Comparison of ENCODE assay signal across 8 mouse cellular contexts in the genomic region with DNA sequence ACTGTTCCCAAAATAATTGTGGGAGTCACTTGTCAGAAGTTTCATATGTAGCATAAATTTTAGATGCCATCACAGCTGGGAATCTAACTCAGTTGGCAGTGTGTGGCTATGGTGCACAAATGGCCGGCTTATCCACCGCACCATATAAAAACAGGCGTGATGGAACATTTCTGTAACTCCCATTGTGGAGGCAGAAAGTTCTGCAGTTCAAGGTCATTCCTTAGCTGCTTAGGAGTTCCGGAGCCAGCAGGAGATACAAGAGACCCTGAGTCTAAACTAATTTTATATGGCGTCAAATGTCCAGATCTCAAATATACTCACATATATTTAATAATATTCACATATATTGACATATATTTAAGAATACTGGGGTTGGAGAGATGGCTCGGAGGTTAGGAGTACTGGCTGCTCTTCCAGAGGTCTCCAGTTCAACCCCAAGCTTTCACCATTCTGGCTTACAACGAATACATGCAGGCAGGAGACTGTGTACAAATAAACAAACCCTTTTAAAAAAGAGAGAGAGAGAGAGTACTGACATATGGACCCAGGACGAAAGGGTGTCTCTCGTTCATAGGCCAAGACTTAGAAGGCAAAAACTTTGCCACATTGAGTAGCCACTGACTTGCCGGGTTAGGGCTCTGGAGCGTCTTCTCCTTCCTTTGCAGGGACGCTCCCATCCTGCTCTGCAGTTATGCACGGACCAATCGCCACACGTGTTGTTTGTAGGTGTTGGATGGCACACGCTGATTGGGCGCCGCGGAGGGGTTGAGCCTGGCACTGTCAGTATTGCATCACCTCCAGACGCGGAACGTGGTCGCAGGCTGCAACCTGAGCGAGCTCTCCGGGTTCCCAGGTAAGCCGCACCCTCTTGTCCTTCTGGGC. TPM values are rescaled to one million over a fixed set of nuclear protein-coding genes. Genes with fewer than 3 reads are reported as not detected.
DNase-seq lines count a peak whose midpoint lies in the region; ATAC-seq lines count a peak whose summit lies in the region.

Iars (plus strand) TSS at position 750 of the 882 bp plus-strand sequence.

- DNase-seq in adipocyte (ENCODE audit: low spot score): peak; percentile 97
- peak; percentile 100 for DNase-seq in embryo, embryonic 10 days (ENCODE audit: low spot score)
- DNase-seq in gastrocnemius, postnatal 10 days: peak; percentile 97
- peak; percentile 99 for DNase-seq in induced T-regulatory cell, adult 2 months (ENCODE audit: low read depth)
- DNase-seq in left cerebral cortex, adult 9 months (ENCODE audit: low spot score in 2 of 2): peak; percentile 96 to 100
- DNase-seq in right cerebral cortex, postnatal 14 days: peak; percentile 98
- peak; percentile 99 to 100 for DNase-seq in urinary bladder, postnatal 36 days (ENCODE audit: low spot score in 2 of 2)

- peak; percentile 99 for ATAC-seq in megakaryocyte progenitor cell, adult 5-6 weeks (replicated peaks; ENCODE audit: poor library complexity)

RNA-seq across cellular contexts. Expression of gene Iars, which starts in this region (rescaled TPM):
- 10 to 100 TPM; 71.7 to 77.0 TPM for total RNA-seq in gastrocnemius, postnatal 10 days (2021)
- 81.6 and 83.7 TPM in 2 replicates for total RNA-seq in megakaryocyte progenitor cell, adult 5-6 weeks (2015)
- 73.1 and 77.1 TPM in 2 replicates for total RNA-seq in megakaryocyte progenitor cell, adult 5-6 weeks (2017)

Comparison
In these comparisons a context has a peak if more than half of its experiments do, and no peak if none do; other contexts are left out.
1. Peak in every context shown above with its lines: DNase-seq and ATAC-seq.